Mouse (Mus musculus): Measurements from ENCODE around the gene Olfr509.
"Not testable (repeated sequence)": the region's sequence is repeated elsewhere in the genome, so short reads cannot be mapped to it uniquely, and the experiment has no call there.

Olfr509 gene

GRCm38 (mm10) chr7:108651806-108652205, at the start of gene Olfr509:
TSS of gene Olfr509 (minus strand) at chr7:108651906.
- no peak for DNase-seq (ENCODE audit: low spot score)

GRCm38 (mm10) chr7:108678886-108679285, 27.2 kb upstream of the Olfr509 start:
- DNase-seq (ENCODE audit: low spot score) = no peak

GRCm38 (mm10) chr7:108671058-108671457, 19.4 kb upstream of the Olfr509 start:
- DNase-seq (ENCODE audit: low spot score) = no peak

- DNase-seq (ENCODE audit: low spot score) = no peak
These were observed 14.4 kb upstream of the Olfr509 start, which contains the start of gene Olfr510 for GRCm38 (mm10) chr7:108666118-108666517. TSS of gene Olfr510 (plus strand) at chr7:108666418.

- DNase-seq (ENCODE audit: low spot score) = no peak
These were observed 10.7 kb upstream of the Olfr509 start for GRCm38 (mm10) chr7:108662419-108662818.

GRCm38 (mm10) chr7:108629694-108630093, 22.0 kb downstream of the Olfr509 start, which contains the start of gene Olfr508:
TSS of gene Olfr508 (plus strand) at chr7:108629994.
- DNase-seq (ENCODE audit: low spot score) = no peak

- DNase-seq (ENCODE audit: low spot score) = no peak
These were observed 30.2 kb downstream of the Olfr509 start, which contains the start of gene Olfr507 for GRCm38 (mm10) chr7:108621514-108621913. TSS of gene Olfr507 (plus strand) at chr7:108621814.

- DNase-seq (ENCODE audit: low spot score) = not testable (repeated sequence)
These were observed 34.9 kb downstream of the Olfr509 start for GRCm38 (mm10) chr7:108616781-108617180.

- DNase-seq (ENCODE audit: low spot score) = no peak
These were observed 37.6 kb downstream of the Olfr509 start for GRCm38 (mm10) chr7:108614110-108614509.

GRCm38 (mm10) chr7:108610487-108610886, 41.2 kb downstream of the Olfr509 start, which contains the start of gene Olfr506:
TSS of gene Olfr506 (plus strand) at chr7:108610787.
- DNase-seq (ENCODE audit: low spot score) = no peak

GRCm38 (mm10) chr7:108601916-108602315, 49.8 kb downstream of the Olfr509 start:
- not testable (repeated sequence) for DNase-seq (ENCODE audit: low spot score)

Measured in retina, embryonic 14.5 days (tissue).